Mouse (Mus musculus): ENCODE measurements at regions not wholly inside any gene's neighbourhood (a gene's known extent, or its start where the extent isn't known, plus 50 kb on each side); places are given as distances from the start of the nearest gene placed in this dataset.

- DNase-seq (ENCODE audit: low spot score): no peak
These were observed 422.5 kb downstream of the Matn1 start for GRCm38 (mm10) chr4:131366656-131367055.

GRCm38 (mm10) chr4:131372517-131372916 lies 428.3 kb downstream of the Matn1 start:
- DNase-seq (ENCODE audit: low spot score): no peak

- DNase-seq (ENCODE audit: low spot score): no peak
These were observed 429.0 kb downstream of the Matn1 start for GRCm38 (mm10) chr4:131373172-131373571.

GRCm38 (mm10) chr4:131374527-131375290 lies 430.5 kb downstream of the Matn1 start:
- peak; percentile 20 for DNase-seq (ENCODE audit: low spot score)

GRCm38 (mm10) chr4:131381063-131381462 lies 436.9 kb downstream of the Matn1 start:
- no peak for DNase-seq (ENCODE audit: low spot score)

GRCm38 (mm10) chr4:131381529-131381928 lies 437.3 kb downstream of the Matn1 start:
- DNase-seq (ENCODE audit: low spot score): no peak

GRCm38 (mm10) chr4:131383862-131384261 lies 439.7 kb downstream of the Matn1 start:
- DNase-seq (ENCODE audit: low spot score): no peak

GRCm38 (mm10) chr4:131386961-131387360 lies 442.8 kb downstream of the Matn1 start:
- DNase-seq (ENCODE audit: low spot score): no peak

- DNase-seq (ENCODE audit: low spot score): peak; percentile 43
These were observed 446.8 kb downstream of the Ptpru start for GRCm38 (mm10) chr4:131391119-131391923.

GRCm38 (mm10) chr4:131391924-131392297 lies 446.2 kb downstream of the Ptpru start:
- DNase-seq (ENCODE audit: low spot score): no peak

- DNase-seq (ENCODE audit: low spot score): no peak
These were observed 445.6 kb downstream of the Ptpru start for GRCm38 (mm10) chr4:131392478-131392877.

GRCm38 (mm10) chr4:131396226-131396840 lies 441.8 kb downstream of the Ptpru start:
- DNase-seq (ENCODE audit: low spot score): no peak

- DNase-seq (ENCODE audit: low spot score): no peak
These were observed 440.9 kb downstream of the Ptpru start for GRCm38 (mm10) chr4:131397161-131397560.

GRCm38 (mm10) chr4:131400756-131401155 lies 437.3 kb downstream of the Ptpru start:
- peak; percentile 74 for DNase-seq (ENCODE audit: low spot score)

GRCm38 (mm10) chr4:131401255-131401654 lies 436.8 kb downstream of the Ptpru start:
- DNase-seq (ENCODE audit: low spot score): no peak

GRCm38 (mm10) chr4:131405376-131406017 lies 432.6 kb downstream of the Ptpru start:
- DNase-seq (ENCODE audit: low spot score): no peak

- DNase-seq (ENCODE audit: low spot score): no peak
These were observed 430.6 kb downstream of the Ptpru start for GRCm38 (mm10) chr4:131407464-131407863.

GRCm38 (mm10) chr4:131408644-131409043 lies 429.4 kb downstream of the Ptpru start:
- no peak for DNase-seq (ENCODE audit: low spot score)

- peak; percentile 82 for DNase-seq (ENCODE audit: low spot score)
These were observed 428.3 kb downstream of the Ptpru start for GRCm38 (mm10) chr4:131409805-131410204.

GRCm38 (mm10) chr4:131411936-131412335 lies 426.2 kb downstream of the Ptpru start:
- peak; percentile 28 for DNase-seq (ENCODE audit: low spot score)

GRCm38 (mm10) chr4:131413380-131413779 lies 424.7 kb downstream of the Ptpru start:
- DNase-seq (ENCODE audit: low spot score): no peak

- no peak for DNase-seq (ENCODE audit: low spot score)
These were observed 422.6 kb downstream of the Ptpru start for GRCm38 (mm10) chr4:131415453-131415852.

Measured in retina, embryonic 14.5 days (tissue).